Mouse (Mus musculus) embryo, embryonic 11.5 days (tissue): Measurements from ENCODE around the gene Robo1.

Source experiments
- DNase-seq: peaks from one replicate; pipeline ENCODE4 v3.0.0-alpha.2; 2012; ENCODE audit warnings: low read depth, low spot score

Gene Robo1

DNA sequence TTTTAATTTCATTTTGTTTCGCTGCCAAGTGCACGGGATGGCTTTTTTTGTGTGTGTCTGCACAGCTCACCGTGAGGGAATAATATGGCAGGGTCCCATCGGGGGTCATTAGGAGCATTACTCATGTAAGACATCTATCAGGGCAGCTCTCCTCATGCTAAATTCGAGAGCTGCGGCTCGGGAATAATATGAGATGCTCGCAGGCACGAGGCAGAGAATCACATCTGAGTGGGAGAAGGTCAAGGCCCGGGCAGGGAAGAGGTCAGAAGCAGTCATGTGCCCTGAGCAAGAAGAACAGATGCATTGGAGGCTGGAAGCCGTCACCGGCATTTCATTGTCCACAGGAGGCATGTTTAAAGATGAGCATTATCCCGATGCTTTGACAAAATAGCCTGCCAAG, 370.3 kb downstream of the Robo1 start:
- DNase-seq, result no peak

- DNase-seq, result no peak
These were observed 370.9 kb downstream of the Robo1 start for GRCm38 (mm10) chr16:72678947-72679558.

GRCm38 (mm10) chr16:72685604-72686479, 377.7 kb downstream of the Robo1 start:
- no peak for DNase-seq

DNA sequence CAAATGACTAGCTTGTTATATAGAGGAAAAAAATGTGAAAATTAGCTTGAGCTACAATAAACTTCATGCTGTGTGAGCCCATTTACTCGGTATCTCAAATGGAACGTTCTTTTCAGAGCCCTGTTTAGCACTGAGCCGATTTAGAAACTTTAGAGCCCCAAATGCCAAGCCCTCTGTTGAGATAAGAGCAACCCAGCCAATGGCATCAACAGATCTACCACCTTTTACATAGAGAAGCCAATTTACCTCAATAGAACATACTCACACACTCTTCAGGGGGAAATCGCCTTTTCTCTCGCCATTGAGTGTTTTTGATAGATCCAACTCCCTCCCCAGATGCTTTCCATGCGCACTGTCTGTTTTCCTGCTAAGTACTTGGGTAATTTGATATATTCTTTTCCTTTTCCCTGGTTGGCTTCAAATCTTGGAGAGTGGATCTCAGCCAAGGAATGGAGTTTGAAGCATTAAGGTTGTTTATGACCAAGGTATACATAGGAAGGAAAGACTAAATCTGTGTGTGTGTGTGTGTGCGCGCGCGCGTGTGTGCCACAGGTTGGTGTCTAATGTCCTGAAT, 378.5 kb downstream of the Robo1 start:
- no peak for DNase-seq

DNA sequence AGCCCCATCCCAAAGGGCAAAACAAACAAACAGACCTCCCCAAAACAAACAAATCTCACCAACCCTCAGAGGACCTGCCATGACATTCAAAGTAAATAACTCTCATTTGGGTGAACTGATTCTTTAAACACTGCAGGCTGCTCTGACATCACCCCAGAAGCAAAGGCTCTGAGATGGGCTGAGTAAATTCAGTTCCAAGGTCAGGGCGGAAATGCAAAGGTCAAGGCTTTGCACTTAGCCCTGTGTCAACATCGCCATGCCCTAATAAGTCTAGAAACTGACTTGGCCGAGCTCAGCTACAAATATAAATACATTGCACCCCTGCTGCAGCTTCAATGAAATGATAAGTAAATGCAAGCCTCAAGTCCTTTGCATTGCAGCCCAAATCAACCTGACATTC, 379.5 kb downstream of the Robo1 start:
- no peak for DNase-seq

DNA sequence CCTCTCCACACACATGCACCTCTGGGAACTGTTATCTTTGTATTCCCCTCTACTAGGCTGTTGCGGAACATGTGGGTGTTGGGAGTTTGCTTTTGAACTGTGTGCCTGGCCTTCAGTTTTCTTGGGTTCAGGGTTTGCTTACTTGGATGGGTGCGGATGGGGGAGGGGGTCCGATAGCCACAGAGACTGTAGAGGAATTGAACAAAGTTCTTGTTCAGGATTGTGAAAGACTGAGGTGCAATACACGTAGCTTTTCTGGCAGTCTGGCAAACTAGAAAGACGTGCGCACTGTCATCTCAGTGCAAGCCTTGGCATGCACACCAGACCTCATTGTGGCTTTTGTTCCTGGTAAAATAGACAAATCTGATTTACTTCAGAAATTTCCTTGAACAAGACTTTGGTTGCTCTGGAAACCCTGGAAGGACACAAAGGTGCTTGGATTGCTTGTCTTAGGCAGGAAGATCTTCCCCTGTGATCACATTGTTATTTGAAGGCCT, 380.1 kb downstream of the Robo1 start:
- DNase-seq, result no peak

- DNase-seq, result no peak
These were observed 383.8 kb downstream of the Robo1 start for GRCm38 (mm10) chr16:72691909-72692308.

DNA sequence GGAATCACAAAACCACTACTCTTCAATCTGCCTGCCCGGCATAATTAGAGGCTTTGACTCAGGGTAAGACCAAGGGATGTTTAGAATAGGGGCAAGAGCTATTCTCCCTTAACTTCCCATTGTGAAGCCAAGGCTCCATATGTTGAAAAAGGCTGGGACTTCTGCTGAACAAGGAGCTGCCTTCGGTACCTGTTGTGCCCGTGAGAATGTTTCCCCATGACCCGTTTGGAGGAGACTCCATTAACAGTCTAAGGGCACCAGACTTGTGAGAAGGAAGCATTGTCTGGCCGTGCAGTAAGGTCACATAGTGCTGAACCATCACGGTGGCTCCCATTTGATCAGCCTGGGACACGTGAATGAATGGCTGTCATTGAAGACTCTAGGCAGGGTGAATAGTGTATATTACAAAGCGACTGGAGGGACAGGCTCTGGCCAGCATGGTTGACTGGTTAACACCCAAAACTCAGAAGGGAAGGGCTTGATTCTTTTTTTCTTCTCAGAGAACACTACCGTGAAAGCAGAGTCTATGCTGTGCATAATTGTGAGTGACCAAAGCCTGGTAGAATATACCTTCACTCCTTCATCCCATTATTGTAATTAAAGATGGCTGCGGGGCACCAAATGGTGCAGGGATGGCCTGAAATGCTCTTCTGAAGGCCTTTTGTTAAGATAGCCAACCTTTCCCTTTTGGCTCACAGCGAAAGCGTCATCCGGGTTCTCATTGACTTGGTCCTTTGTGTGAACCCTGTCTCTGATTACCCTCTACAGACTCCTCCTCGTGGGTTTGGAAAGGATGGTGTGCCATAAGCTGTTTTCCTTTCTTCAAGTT, 385.6 kb downstream of the Robo1 start:
- DNase-seq, result no peak

GRCm38 (mm10) chr16:72694787-72695186, 386.7 kb downstream of the Robo1 start:
- DNase-seq, result no peak

GRCm38 (mm10) chr16:72699238-72700006, 391.3 kb downstream of the Robo1 start:
- DNase-seq, result no peak

- no peak for DNase-seq
These were observed 392.2 kb downstream of the Robo1 start for GRCm38 (mm10) chr16:72700297-72700696.

GRCm38 (mm10) chr16:72703486-72703885, 395.4 kb downstream of the Robo1 start:
- DNase-seq, result no peak

GRCm38 (mm10) chr16:72705851-72706250, 397.7 kb downstream of the Robo1 start:
- no peak for DNase-seq

GRCm38 (mm10) chr16:72708526-72708925, 400.4 kb downstream of the Robo1 start:
- no peak for DNase-seq

DNA sequence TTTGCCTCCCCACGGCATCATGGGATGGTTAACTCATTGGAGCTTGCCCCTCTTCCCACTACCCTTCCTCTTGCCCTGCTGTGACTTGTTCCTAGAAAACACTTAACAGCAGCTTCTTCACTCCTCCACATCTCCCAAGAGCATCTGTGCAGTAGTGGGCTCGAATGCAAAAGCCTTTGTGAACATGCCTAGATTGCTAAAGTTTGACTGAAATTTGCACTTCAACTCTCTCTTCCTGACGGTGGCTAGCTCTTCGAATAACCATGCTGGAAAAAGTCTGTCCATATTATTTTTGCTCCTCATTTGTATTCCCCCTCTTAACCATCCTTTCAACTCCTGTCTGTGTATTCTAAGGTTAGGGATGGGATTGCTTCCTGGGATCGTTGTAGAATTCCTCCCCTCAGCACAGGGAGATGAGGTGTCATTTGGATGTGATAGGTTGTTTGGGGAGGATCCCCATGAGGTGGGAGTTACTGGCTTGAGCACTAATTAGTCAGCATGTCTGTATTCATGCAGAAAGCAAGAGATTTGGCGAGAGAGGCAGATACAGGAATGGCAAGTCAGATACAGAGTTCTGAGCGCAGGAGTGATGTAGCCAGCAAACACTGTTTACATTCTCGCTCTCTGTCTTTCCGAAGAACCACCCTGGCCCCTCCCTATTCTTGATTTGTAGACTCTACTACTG, 409.2 kb downstream of the Robo1 start:
- no peak for DNase-seq

DNA sequence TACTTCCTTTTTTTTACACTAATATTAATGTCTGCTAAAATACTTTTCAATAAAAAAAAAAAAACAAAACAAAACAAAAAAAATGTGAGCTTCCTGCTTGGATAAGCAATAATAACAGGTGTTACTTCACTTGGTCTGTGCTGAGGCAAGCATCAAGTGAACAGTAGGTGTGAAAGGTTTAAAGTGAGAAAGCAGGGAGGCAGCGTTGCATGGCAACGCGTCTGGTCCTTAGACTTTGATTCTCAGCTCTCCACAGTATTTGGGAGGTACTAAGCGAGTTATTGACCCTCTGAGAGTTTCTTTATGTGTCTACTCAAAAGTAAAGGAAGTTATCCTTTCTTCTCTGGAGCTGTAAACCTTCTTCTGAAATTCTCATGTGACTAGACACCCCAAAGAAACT, 411.0 kb downstream of the Robo1 start:
- no peak for DNase-seq

- no peak for DNase-seq
These were observed 412.9 kb downstream of the Robo1 start for GRCm38 (mm10) chr16:72720979-72721378.

GRCm38 (mm10) chr16:72721713-72722481, 413.8 kb downstream of the Robo1 start:
- DNase-seq, result no peak

DNA sequence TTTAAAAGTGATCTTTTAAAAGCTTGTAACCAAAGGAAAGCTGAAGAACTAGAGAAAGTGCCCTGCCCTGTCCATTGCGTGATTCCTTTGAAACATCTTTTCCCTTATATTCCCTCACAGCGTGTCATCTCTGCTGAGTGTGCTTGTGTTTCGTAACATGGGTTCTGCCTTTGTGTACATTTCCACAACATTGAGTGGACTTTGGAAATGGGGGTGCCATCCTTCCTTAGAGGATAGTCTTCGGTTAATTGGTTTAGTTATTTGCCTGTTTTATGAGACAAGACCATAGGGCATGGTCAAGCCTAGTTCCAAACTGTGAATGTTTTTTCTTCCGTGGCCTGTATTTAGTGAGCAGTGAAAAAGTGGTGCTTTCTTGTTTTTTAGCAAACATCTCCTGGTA, 426.1 kb downstream of the Robo1 start:
- DNase-seq, result no peak

- peak; percentile 8 for DNase-seq
These were observed 427.1 kb downstream of the Robo1 start for GRCm38 (mm10) chr16:72735175-72735574.
